Mouse (Mus musculus): ENCODE measurements around the gene AW011738. TPM values are rescaled to one million over a fixed set of nuclear protein-coding genes. Genes with fewer than 3 reads are reported as not detected.

AW011738 gene
- polyA plus RNA-seq, 1 experiment from 2014 or later, result 3.9 TPM

Small RNAs within 50 kb of the gene (microRNA-seq; reads per million reads assigned to microRNA genes)
- 11.1 reads per million, percentile 22 among the genes with 10 or more reads in this experiment for gene Mir7658

Other genes starting within 250 kb of the AW011738 start
- 18.4 and 20.9 TPM in 2 replicates for gene C1qtnf12, start 241.0 kb upstream of the AW011738 start, polyA plus RNA-seq (2016; fragmentation: Nextera tagmentation; extraction: Ambion mirVana)
- 12.7 and 14.0 TPM in 2 replicates for gene B3galt6, start 210.7 kb upstream of the AW011738 start, polyA plus RNA-seq (2016; fragmentation: Nextera tagmentation; extraction: Ambion mirVana)
- 134 and 135 TPM in 2 replicates for gene Sdf4, start 210.4 kb upstream of the AW011738 start, polyA plus RNA-seq (2016; fragmentation: Nextera tagmentation; extraction: Ambion mirVana)
- gene Tnfrsf4, start 189.5 kb upstream of the AW011738 start, polyA plus RNA-seq (2016; fragmentation: Nextera tagmentation; extraction: Ambion mirVana), result 0.72 and 1.1 TPM in 2 replicates
- 0.72 and 1.1 TPM in 2 replicates for gene Tnfrsf18, start 177.1 kb upstream of the AW011738 start, polyA plus RNA-seq (2016; fragmentation: Nextera tagmentation; extraction: Ambion mirVana)
- 0.10 and 0.41 TPM in 2 replicates for gene Ttll10, start 143.9 kb upstream of the AW011738 start, polyA plus RNA-seq (2016; fragmentation: Nextera tagmentation; extraction: Ambion mirVana)
- gene 9430015G10Rik, start 93.3 kb upstream of the AW011738 start, polyA plus RNA-seq (2016; fragmentation: Nextera tagmentation; extraction: Ambion mirVana), result 81.2 and 86.9 TPM in 2 replicates
- 0.87 and 1.1 TPM in 2 replicates for gene Rnf223, start 72.8 kb upstream of the AW011738 start, polyA plus RNA-seq (2016; fragmentation: Nextera tagmentation; extraction: Ambion mirVana)
- 58.3 and 62.0 TPM in 2 replicates for gene Agrn, start 5.8 kb upstream of the AW011738 start, polyA plus RNA-seq (2016; fragmentation: Nextera tagmentation; extraction: Ambion mirVana)
- 0.38 and 0.43 TPM in 2 replicates for gene Isg15, start 2.5 kb upstream of the AW011738 start, polyA plus RNA-seq (2016; fragmentation: Nextera tagmentation; extraction: Ambion mirVana)
- 1.1 TPM in 2 replicates for gene Perm1, start 12.6 kb downstream of the AW011738 start, polyA plus RNA-seq (2016; fragmentation: Nextera tagmentation; extraction: Ambion mirVana)
- 21.9 and 23.1 TPM in 2 replicates for gene Plekhn1, start 31.6 kb downstream of the AW011738 start, polyA plus RNA-seq (2016; fragmentation: Nextera tagmentation; extraction: Ambion mirVana)
- gene Noc2l, start 32.7 kb downstream of the AW011738 start, polyA plus RNA-seq (2016; fragmentation: Nextera tagmentation; extraction: Ambion mirVana), result 122 and 124 TPM in 2 replicates
- 0.42 and 0.78 TPM in 2 replicates for gene Samd11, start 52.4 kb downstream of the AW011738 start, polyA plus RNA-seq (2016; fragmentation: Nextera tagmentation; extraction: Ambion mirVana)
- not detected in 2 replicates for gene Vmn2r-ps159, start 127.8 kb downstream of the AW011738 start, polyA plus RNA-seq (2016; fragmentation: Nextera tagmentation; extraction: Ambion mirVana)

All from forebrain, embryonic 10.5 days (tissue).